Mouse (Mus musculus) kidney, embryonic 14.5 days (tissue): ENCODE results near the gene Ndufa3. TPM values are rescaled to one million over a fixed set of nuclear protein-coding genes. Genes with fewer than 3 reads are reported as not detected.
"Not testable (repeated sequence)": the region's sequence is repeated elsewhere in the genome, so short reads cannot be mapped to it uniquely, and the experiment has no call there.

Source experiments
- ATAC-seq: fragments of 200-750 bp; cut with Nextera tagmentation; 2 replicates; pipeline ENCODE4 v1.8.0; 2017; ENCODE audit warnings: moderate number of reproducible peaks, mild to moderate bottlenecking, moderate TSS enrichment, moderate library complexity; ENCODE audit not compliant: low FRiP score, low TSS enrichment
- H3K27ac ChIP-seq: fragments of 300-500 bp; sonication (generic); 2 replicates; pipeline ENCODE4 v1.5.1; 2014; ENCODE audit warnings: low read depth, mild to moderate bottlenecking, low read length, moderate library complexity, mixed read lengths
- H3K27me3 ChIP-seq: fragments of 300-500 bp; sonication (generic); 2 replicates; pipeline ENCODE4 v1.6.1; 2014; ENCODE audit warnings: mild to moderate bottlenecking, low read length; ENCODE audit not compliant: control insufficient read depth, insufficient read depth
- H3K36me3 ChIP-seq: fragments of 300-500 bp; sonication (generic); 2 replicates; pipeline ENCODE4 v1.6.1; 2014; ENCODE audit warnings: low read length, mixed read lengths; ENCODE audit not compliant: control insufficient read depth, insufficient read depth
- H3K4me1 ChIP-seq: fragments of 300-500 bp; sonication (generic); 2 replicates; pipeline ENCODE4 v1.6.1; 2014; ENCODE audit warnings: low read length, mixed read lengths; ENCODE audit not compliant: control insufficient read depth, insufficient read depth
- H3K4me2 ChIP-seq: fragments of 300-500 bp; sonication (generic); replicated peaks from 2 replicates; pipeline ENCODE4 v1.6.1; 2014; ENCODE audit warnings: low read depth, mild to moderate bottlenecking, low read length
- H3K4me3 ChIP-seq: fragments of 300-500 bp; sonication (generic); 2 replicates; pipeline ENCODE4 v1.5.1; 2014; ENCODE audit warnings: mild to moderate bottlenecking, low read length
- H3K9ac ChIP-seq: fragments of 300-500 bp; sonication (generic); 2 replicates; pipeline ENCODE4 v1.6.1; 2014; ENCODE audit warnings: low read depth, mild to moderate bottlenecking, low read length, moderate library complexity
- H3K9me3 ChIP-seq: fragments of 300-500 bp; sonication (generic); 2 replicates; pipeline ENCODE4 v1.6.1; 2016; ENCODE audit warnings: low read length; ENCODE audit not compliant: control insufficient read depth
- WGBS: fragments of 180-500 bp; shearing (Covaris S2); extraction: QIAGEN DNeasy Blood & Tissue Kit; methylation state at CpG from one replicate; pipeline ENCODE4 v1.1.7; 2014; 5-methylcytosine and 5-hydroxymethylcytosine counted together
- polyA plus RNA-seq: library from polyadenylated mRNA; unstranded; fragments of >200 nt; fragmentation: Nextera tagmentation; extraction: Ambion mirVana; gene quantifications from 2 replicates; pipeline ENCODE4 v1.2.1, GENCODE M21; 2014

The Ndufa3 gene
- polyA plus RNA-seq, result 463 and 564 TPM in 2 replicates

DNA sequence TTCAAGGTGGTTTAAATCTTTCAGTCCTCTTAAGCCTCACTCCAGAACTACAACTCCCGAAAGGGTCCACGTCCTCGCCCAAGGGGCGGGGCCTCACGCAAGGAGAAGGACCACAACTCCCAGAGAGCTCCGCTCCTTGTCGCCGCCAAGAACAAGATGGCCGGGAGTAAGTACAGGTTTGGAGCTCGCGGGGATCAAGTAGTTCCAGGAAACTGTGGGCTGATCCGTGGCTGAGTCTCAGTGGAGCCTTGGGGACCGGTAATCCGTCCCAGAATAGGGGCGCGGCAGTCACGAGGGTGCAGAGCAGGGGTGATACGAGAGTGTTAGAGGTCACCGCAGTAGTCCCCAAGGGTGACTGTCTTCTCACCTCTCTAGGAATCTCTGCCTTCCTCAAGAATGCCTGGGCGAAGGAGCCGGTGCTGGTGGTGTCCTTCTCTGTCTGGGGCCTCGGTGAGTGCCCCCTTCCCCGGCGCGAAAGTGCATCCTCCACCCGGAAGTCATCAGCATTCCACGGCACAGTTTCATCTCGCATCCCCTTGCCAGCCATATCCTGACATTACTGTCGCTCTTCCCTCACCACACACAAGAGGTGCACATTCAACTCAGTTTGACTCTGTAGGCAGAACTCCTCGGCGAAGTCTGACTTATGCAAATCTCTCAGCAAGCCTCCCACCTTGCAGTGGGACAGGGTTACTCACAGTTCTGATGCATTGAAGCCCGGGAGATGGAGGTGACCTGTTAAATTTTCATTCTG is at the start of gene Ndufa3:
TSS of gene Ndufa3 (plus strand) at position 132 of the 754 bp plus-strand sequence.
- Histone ChIP-seq H3K27me3 (no peaks in the 10 kb centered on the region), H3K36me3 (peaks cover 26% of the 10 kb centered on the region), H3K9ac (peak within 1 kb of the TSS; percentile 85), H3K4me2 (peak within 1 kb of the TSS; percentile 72), H3K4me3 (peak within 1 kb of the TSS; percentile 86), H3K27ac (peak within 1 kb of the TSS; percentile 27; the same call in 1 of the 2 replicates), H3K9me3 (no peaks in the 10 kb centered on the region), H3K4me1 (0 out of 2 replicates have a peak, but pooled peaks cover 5% of the 10 kb centered on the region)
- WGBS, result under 1% methylated on average over 32 of the region's 32 CpGs
- ATAC-seq, result peak; percentile 96

DNA sequence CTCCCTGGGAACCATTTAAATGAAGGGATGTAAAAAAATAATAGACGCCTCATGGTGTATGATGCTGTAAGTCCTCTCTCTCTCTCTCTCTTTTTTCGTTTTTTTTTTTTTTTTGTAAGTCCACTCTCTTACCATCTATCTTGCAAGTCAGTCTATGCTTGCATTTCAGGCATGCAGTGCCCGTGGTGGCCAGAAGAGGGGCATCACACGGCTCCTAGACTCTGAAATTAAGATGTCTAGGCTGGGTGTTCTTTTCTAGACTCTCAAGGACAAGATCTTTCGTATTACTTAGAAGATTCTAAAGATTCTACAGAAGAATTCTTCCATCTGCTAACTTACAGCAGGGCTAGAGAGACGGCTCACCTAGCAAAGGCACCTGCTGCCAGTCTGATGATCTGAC is 47.4 kb upstream of the Ndufa3 start:
- no peak for ATAC-seq
- Histone ChIP-seq H3K4me2 (no peak overlapping the region), H3K9me3 (no peaks in the 10 kb centered on the region), H3K9ac (no peak overlapping the region), H3K27me3 (no peaks in the 10 kb centered on the region), H3K27ac (no peak overlapping the region), H3K4me3 (no peak overlapping the region), H3K4me1 (no peaks in the 10 kb centered on the region), H3K36me3 (no peaks in the 10 kb centered on the region)
- 78% methylated on average over 6 of the region's 6 CpGs for WGBS

DNA sequence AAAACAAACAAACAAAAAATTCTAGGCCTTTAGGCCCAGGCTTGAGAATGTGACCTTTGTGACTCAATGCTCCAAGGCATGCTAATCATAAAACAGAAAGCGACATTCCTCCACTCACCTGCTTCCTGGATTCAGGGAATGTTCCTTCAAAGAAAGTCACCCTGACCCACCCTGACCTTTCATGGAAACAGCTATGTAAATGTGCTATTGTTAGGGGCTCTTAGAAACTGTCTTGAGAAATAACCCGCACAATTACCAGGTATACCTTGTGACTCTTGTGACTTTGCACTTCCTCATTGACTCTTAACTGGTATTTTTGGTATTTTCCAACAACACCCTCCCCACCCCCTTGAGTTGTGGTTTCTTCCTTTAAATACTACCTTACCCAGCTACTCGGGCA is 46.6 kb upstream of the Ndufa3 start:
- H3K4me3 ChIP-seq, H3K9me3 ChIP-seq, H3K4me1 ChIP-seq, ATAC-seq, H3K27me3 ChIP-seq, H3K4me2 ChIP-seq, H3K27ac ChIP-seq, H3K9ac ChIP-seq, H3K36me3 ChIP-seq: not testable (repeated sequence)
- 85% methylated on average over 3 of the region's 3 CpGs for WGBS

GRCm38 (mm10) chr7:3571847-3572246 is 45.3 kb upstream of the Ndufa3 start:
- Histone ChIP-seq H3K4me3 (no peak overlapping the region), H3K9me3 (no peaks in the 10 kb centered on the region), H3K9ac (no peak overlapping the region), H3K27ac (no peak overlapping the region), H3K27me3 (no peaks in the 10 kb centered on the region), H3K36me3 (no peaks in the 10 kb centered on the region), H3K4me2 (no peak overlapping the region), H3K4me1 (no peaks in the 10 kb centered on the region)
- ATAC-seq, result no peak
- 82% methylated on average over 1 of the region's 1 CpGs for WGBS

DNA sequence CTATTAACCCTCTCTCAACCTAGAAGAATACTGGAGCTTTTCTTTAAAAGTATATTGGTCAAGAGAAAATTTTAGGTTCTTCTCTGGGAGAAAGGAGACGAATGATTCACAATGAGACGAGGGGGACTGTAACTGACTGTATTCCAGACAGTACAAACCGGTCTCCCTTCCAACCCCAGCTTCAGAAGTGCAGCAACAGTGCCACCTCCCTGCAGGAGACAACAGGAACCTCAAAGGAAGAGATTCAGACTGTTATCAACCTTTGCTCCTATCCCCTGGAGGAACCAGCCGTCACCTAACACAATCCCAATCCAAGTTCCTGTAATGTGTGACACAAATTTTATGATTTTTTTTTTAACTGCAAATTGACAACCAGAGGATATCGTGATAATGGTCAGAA is 43.0 kb upstream of the Ndufa3 start:
- H3K27ac ChIP-seq, result no peak overlapping the region
- H3K9me3 ChIP-seq, result no peaks in the 10 kb centered on the region
- H3K4me3 ChIP-seq, result no peak overlapping the region
- no peaks in the 10 kb centered on the region for H3K4me1 ChIP-seq
- H3K4me2 ChIP-seq, result no peak overlapping the region
- no peaks in the 10 kb centered on the region for H3K27me3 ChIP-seq
- ATAC-seq, result no peak
- WGBS, result 60% methylated on average over 5 of the region's 5 CpGs
- no peaks in the 10 kb centered on the region for H3K36me3 ChIP-seq
- H3K9ac ChIP-seq, result no peak overlapping the region

DNA sequence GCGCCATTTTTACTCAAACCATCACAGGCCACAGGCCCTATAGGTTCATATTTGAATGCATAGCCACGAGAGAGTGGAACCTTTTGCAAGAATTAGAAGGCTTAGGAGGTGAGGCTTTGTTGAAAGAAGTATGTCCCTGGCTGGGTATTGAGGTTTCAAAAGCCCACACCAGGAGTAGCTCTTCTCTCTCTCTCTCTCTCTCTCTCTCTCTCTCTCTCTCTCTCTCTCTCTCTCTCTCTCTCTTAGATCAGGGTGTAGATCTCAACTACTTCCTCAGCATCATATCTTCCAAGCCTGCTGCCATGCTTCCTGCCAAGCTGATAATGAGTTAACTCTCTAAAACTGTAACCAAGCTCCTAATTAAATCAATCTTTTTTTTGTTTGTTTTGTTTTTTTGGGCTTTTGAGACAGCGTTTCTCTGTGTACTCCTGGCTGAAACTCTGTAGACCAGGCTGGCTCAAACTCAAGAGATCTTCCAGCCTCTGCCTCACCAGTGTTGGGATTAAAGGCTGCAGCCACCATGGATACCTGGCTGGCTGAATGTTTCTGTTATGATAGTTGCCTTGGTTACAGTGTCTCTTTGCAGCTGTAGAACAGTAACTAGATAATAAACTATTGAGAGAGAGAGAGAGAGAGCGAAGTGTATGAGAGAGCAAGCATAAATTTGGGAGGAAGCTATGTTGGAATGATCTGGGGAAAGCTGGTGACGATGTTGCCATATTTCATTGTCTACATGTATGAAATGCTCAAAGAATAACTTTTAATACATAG is 40.6 kb upstream of the Ndufa3 start:
- Histone ChIP-seq H3K9ac (no peak overlapping the region), H3K27me3 (no peaks in the 10 kb centered on the region), H3K4me3 (no peak overlapping the region), H3K9me3 (no peaks in the 10 kb centered on the region), H3K36me3 (no peaks in the 10 kb centered on the region), H3K4me2 (no peak overlapping the region), H3K4me1 (no peaks in the 10 kb centered on the region), H3K27ac (no peak overlapping the region)
- ATAC-seq, result no peak
- WGBS, result 82% methylated on average over 5 of the region's 5 CpGs

DNA sequence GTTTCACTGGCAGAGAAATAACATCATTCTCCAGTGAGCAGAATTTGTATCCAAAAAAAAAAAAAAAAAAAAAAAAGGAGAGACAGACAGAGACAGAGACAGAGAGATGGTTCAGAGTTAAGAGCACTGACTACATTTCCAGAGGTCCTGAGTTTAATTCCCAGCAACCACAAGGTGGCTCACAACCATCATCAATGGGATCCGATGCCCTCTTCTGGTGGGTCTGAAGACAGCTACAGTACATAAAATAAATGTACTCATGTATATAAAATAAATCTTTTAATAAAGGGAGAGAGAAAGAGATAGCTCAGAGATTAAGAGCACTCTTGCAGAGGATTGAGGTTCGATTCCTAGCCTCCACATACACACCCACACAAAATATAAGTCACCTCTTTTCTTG is 39.0 kb upstream of the Ndufa3 start:
- Histone ChIP-seq H3K36me3 (no peaks in the 10 kb centered on the region), H3K4me2 (no peak overlapping the region), H3K4me1 (no peaks in the 10 kb centered on the region), H3K9ac (no peak overlapping the region), H3K9me3 (no peaks in the 10 kb centered on the region), H3K27ac (no peak overlapping the region), H3K4me3 (no peak overlapping the region), H3K27me3 (no peaks in the 10 kb centered on the region)
- no peak for ATAC-seq
- 85% methylated on average over 2 of the region's 2 CpGs for whole genome bisulfite sequencing

- no peak for ATAC-seq
- 57% methylated on average over 6 of the region's 6 CpGs for WGBS
- Histone ChIP-seq H3K36me3 (no peaks in the 10 kb centered on the region), H3K4me3 (no peak overlapping the region), H3K27me3 (no peaks in the 10 kb centered on the region), H3K9ac (no peak overlapping the region), H3K4me1 (no peaks in the 10 kb centered on the region), H3K27ac (no peak overlapping the region), H3K4me2 (no peak overlapping the region), H3K9me3 (no peaks in the 10 kb centered on the region)
Measured at GRCm38 (mm10) chr7:3578952-3579546, 38.1 kb upstream of the Ndufa3 start.

DNA sequence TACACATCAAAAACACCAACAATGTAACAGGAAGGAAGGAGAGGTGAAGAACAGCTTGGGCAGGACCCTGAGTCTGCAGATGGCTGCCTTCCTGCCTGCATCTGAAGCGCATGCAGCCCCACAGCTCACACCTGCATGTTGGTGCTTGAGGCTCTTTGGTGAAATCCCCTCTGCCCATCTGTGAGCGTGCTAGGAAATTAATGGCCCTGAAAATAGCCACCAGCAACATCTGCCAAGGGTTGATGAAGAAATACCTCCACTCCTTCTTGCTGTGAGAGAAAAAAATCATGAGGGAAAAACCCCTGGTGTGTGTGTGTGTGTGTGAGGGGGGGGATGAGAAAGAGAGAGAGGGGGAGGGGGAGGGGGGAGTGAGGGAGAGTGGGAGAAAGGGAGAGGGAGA is 37.1 kb upstream of the Ndufa3 start:
- Histone ChIP-seq H3K9me3 (no peaks in the 10 kb centered on the region), H3K4me2 (no peak overlapping the region), H3K27ac (no peak overlapping the region), H3K4me1 (no peaks in the 10 kb centered on the region), H3K27me3 (no peaks in the 10 kb centered on the region), H3K4me3 (no peak overlapping the region), H3K36me3 (no peaks in the 10 kb centered on the region), H3K9ac (no peak overlapping the region)
- WGBS, result 17% methylated on average over 2 of the region's 2 CpGs
- ATAC-seq, result no peak
